Mouse (Mus musculus): ENCODE data around the gene Aarsd1. TPM values are rescaled to one million over a fixed set of nuclear protein-coding genes. Genes with fewer than 3 reads are reported as not detected.
A peak's percentile ranks its signal among the peaks of the same experiment; 100 is the strongest.

Gene Aarsd1
- polyA plus RNA-seq, 1 experiment: 29.2 TPM

GRCm38 (mm10) chr11:101436916-101437315 is 19.5 kb upstream of the Aarsd1 start:
- WGBS: 93% methylated on average over 4 of the region's 4 CpGs

GRCm38 (mm10) chr11:101435831-101436230 is 18.4 kb upstream of the Aarsd1 start:
- Histone ChIP-seq H3K4me1 (ENCODE audit: control insufficient read depth, insufficient read depth, low read length) (no peaks in the 10 kb centered on the region), H3K36me3 (ENCODE audit: control insufficient read depth, insufficient read depth, low read length) (peaks cover 2% of the 10 kb centered on the region; the same call in 1 of the 2 replicates), H3K27ac (ENCODE audit: insufficient read depth, low read depth, low read length) (no peak overlapping the region), H3K4me3 (ENCODE audit: insufficient read depth, low read depth, low read length) (no peak overlapping the region), H3K27me3 (replicated peaks; ENCODE audit: control insufficient read depth, insufficient read depth, low read length) (no peaks in the 10 kb centered on the region)
- DNase-seq: no peak
- TF ChIP-seq CTCF (conservative IDR thresholded peaks at IDR 0.05; ENCODE audit: insufficient read depth, insufficient read length, low read depth, low read length): no peak
- TF ChIP-seq POLR2A (IDR thresholded peaks at IDR 0.05; ENCODE audit: low read depth, low read length): no peak
- 84% methylated on average over 4 of the region's 4 CpGs for WGBS

More at GRCm38 (mm10) chr11:101436916-101437315, 19.5 kb upstream of the Aarsd1 start:
- Histone ChIP-seq H3K27ac (ENCODE audit: insufficient read depth, low read depth, low read length) (no peak overlapping the region), H3K4me1 (ENCODE audit: control insufficient read depth, insufficient read depth, low read length) (no peaks in the 10 kb centered on the region), H3K36me3 (ENCODE audit: control insufficient read depth, insufficient read depth, low read length) (peaks cover 2% of the 10 kb centered on the region; the same call in 1 of the 2 replicates), H3K27me3 (replicated peaks; ENCODE audit: control insufficient read depth, insufficient read depth, low read length) (no peaks in the 10 kb centered on the region), H3K4me3 (ENCODE audit: insufficient read depth, low read depth, low read length) (no peak overlapping the region)
- no peak for TF ChIP-seq CTCF (conservative IDR thresholded peaks at IDR 0.05; ENCODE audit: insufficient read depth, insufficient read length, low read depth, low read length)
- TF ChIP-seq POLR2A (IDR thresholded peaks at IDR 0.05; ENCODE audit: low read depth, low read length): no peak
- DNase-seq: no peak

- no peak for DNase-seq
- peaks cover 3% of the 10 kb centered on the region; the same call in 1 of the 2 replicates for H3K36me3 ChIP-seq (ENCODE audit: control insufficient read depth, insufficient read depth, low read length)
- H3K4me3 ChIP-seq (ENCODE audit: insufficient read depth, low read depth, low read length): no peak overlapping the region
Measured at GRCm38 (mm10) chr11:101433396-101433795, 16.0 kb upstream of the Aarsd1 start.

GRCm38 (mm10) chr11:101431327-101431726 is 13.9 kb upstream of the Aarsd1 start:
- H3K27ac ChIP-seq (ENCODE audit: insufficient read depth, low read depth, low read length): no peak overlapping the region
- H3K4me1 ChIP-seq (ENCODE audit: control insufficient read depth, insufficient read depth, low read length): peaks cover under 1% of the 10 kb centered on the region; the same call in 1 of the 2 replicates
- H3K36me3 ChIP-seq (ENCODE audit: control insufficient read depth, insufficient read depth, low read length): peaks cover 3% of the 10 kb centered on the region; the same call in 1 of the 2 replicates
- no peak for TF ChIP-seq CTCF (conservative IDR thresholded peaks at IDR 0.05; ENCODE audit: insufficient read depth, insufficient read length, low read depth, low read length)
- no peak for TF ChIP-seq POLR2A (IDR thresholded peaks at IDR 0.05; ENCODE audit: low read depth, low read length)
- no peak for DNase-seq
- H3K27me3 ChIP-seq (replicated peaks; ENCODE audit: control insufficient read depth, insufficient read depth, low read length): no peaks in the 10 kb centered on the region
- WGBS: 90% methylated on average over 9 of the region's 9 CpGs
- H3K4me3 ChIP-seq (ENCODE audit: insufficient read depth, low read depth, low read length): no peak overlapping the region

More at GRCm38 (mm10) chr11:101433396-101433795, 16.0 kb upstream of the Aarsd1 start:
- TF ChIP-seq CTCF (conservative IDR thresholded peaks at IDR 0.05; ENCODE audit: insufficient read depth, insufficient read length, low read depth, low read length) (no peak), POLR2A (IDR thresholded peaks at IDR 0.05; ENCODE audit: low read depth, low read length) (no peak)
- WGBS: 81% methylated on average over 13 of the region's 13 CpGs
- Histone ChIP-seq H3K4me1 (ENCODE audit: control insufficient read depth, insufficient read depth, low read length) (no peaks in the 10 kb centered on the region), H3K27ac (ENCODE audit: insufficient read depth, low read depth, low read length) (no peak overlapping the region), H3K27me3 (replicated peaks; ENCODE audit: control insufficient read depth, insufficient read depth, low read length) (no peaks in the 10 kb centered on the region)

DNA sequence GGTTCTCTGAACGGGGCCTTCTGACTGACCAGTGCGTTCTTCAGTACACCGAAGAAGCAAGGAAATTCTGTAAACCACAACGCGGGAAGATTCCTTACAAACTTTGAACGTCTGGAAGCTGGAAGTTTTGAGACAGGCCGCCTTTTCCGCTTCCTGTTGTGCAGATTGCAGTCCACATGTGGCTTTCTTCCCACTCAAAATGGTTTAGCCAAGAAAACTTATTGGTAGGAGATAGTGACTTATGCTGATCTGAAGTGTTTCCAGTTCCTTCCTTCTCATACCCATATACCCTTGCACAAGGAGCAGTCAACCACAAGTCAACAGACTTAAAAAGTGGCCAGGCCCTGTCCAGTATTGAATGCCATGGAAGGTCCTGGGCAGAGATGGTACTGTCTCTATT is 8.8 kb upstream of the Aarsd1 start:
- no peak overlapping the region for H3K27ac ChIP-seq (ENCODE audit: insufficient read depth, low read depth, low read length)
- DNase-seq: no peak
- H3K36me3 ChIP-seq (ENCODE audit: control insufficient read depth, insufficient read depth, low read length): 0 out of 2 replicates have a peak, but pooled peaks cover 1% of the 10 kb centered on the region
- H3K27me3 ChIP-seq (replicated peaks; ENCODE audit: control insufficient read depth, insufficient read depth, low read length): no peaks in the 10 kb centered on the region
- 42% methylated on average over 8 of the region's 8 CpGs for WGBS
- no peak for TF ChIP-seq CTCF (conservative IDR thresholded peaks at IDR 0.05; ENCODE audit: insufficient read depth, insufficient read length, low read depth, low read length)
- TF ChIP-seq POLR2A (IDR thresholded peaks at IDR 0.05; ENCODE audit: low read depth, low read length): no peak
- peaks cover 18% of the 10 kb centered on the region for H3K4me1 ChIP-seq (ENCODE audit: control insufficient read depth, insufficient read depth, low read length)
- H3K4me3 ChIP-seq (ENCODE audit: insufficient read depth, low read depth, low read length): no peak overlapping the region

GRCm38 (mm10) chr11:101424925-101425813 is 7.8 kb upstream of the Aarsd1 start, which contains the start of the genes Rundc1 and Ptges3l:
Gene Rundc1 (plus strand): TSS chr11:101425085.
Gene Ptges3l (minus strand): TSS chr11:101425333.
- Histone ChIP-seq H3K4me1 (ENCODE audit: control insufficient read depth, insufficient read depth, low read length) (peaks cover 18% of the 10 kb centered on the region), H3K4me3 (ENCODE audit: insufficient read depth, low read depth, low read length) (peak within 1 kb of the TSS; percentile 87), H3K27ac (ENCODE audit: insufficient read depth, low read depth, low read length) (peak within 1 kb of the TSS; percentile 78), H3K36me3 (ENCODE audit: control insufficient read depth, insufficient read depth, low read length) (no peaks in the 10 kb centered on the region), H3K27me3 (replicated peaks; ENCODE audit: control insufficient read depth, insufficient read depth, low read length) (no peaks in the 10 kb centered on the region)
- peak; percentile 98 for DNase-seq
- under 1% methylated on average over 81 of the region's 81 CpGs for WGBS
- TF ChIP-seq POLR2A (IDR thresholded peaks at IDR 0.05; ENCODE audit: low read depth, low read length): peak; percentile 39
- TF ChIP-seq CTCF (conservative IDR thresholded peaks at IDR 0.05; ENCODE audit: insufficient read depth, insufficient read length, low read depth, low read length): no peak
